Mouse (Mus musculus): ENCODE measurements around the gene Olfr221. TPM values are rescaled to one million over a fixed set of nuclear protein-coding genes. Genes with fewer than 3 reads are reported as not detected.

Olfr221 gene
- 0.01 and 0.05 TPM in 2 replicates for polyA plus RNA-seq (2012; rRNA removed)

DNA sequence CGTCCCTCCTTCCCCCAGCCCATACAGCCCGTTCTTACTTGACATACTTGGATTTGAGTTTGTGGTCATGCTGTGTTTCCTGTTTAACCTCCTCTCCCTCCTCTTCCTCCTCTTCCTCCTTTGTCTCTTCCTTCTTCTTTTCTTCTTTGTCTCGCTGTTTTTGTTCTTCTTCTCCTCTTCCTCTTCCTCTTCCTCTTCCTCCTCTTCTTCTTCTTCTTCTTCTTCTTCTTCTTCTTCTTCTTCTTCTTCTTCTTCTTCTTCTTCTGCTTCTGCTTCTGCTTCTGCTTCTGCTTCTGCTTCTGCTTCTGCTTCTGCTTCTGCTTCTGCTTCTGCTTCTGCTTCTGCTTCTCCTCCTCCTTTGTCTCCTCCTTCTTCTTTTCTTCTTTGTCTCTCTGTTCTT lies at the start of gene Olfr221:
TSS of gene Olfr221 (minus strand) at position 101 of the 400 bp plus-strand sequence.

DNA sequence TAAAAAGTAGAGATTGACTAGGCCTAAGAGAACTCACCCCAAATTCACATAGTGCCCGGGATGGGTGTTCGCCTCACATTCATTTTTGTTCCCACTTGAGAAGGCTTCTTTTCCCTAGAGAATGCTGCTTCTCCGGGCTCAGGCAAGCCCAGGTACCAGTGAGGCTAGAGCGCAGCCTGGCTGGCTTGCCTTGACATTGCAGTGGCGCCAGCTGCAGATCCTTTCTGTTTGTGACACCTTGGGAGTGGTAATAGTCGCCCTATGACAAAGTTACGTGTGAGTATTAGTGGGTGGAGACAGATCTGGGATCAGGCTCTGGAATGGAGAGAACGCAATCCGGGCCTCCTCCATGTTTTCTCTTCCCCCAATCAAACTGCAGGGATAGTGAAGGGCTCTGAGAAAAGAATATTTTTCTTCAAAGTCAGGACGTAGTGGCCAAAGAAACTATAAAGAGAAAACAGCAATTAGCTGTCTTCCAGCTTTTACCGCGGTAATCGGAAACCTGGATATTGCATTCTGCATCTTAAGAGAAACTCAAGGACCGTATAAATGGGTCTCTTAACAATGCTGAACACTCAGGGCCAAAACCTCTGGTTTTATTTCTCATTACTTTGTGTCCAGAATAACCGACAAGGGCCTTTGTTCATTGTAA lies 21.6 kb downstream of the Olfr221 start, which contains the start of gene Zfp219:
TSS of gene Zfp219 (minus strand) at position 248 of the 652 bp plus-strand sequence.

DNA sequence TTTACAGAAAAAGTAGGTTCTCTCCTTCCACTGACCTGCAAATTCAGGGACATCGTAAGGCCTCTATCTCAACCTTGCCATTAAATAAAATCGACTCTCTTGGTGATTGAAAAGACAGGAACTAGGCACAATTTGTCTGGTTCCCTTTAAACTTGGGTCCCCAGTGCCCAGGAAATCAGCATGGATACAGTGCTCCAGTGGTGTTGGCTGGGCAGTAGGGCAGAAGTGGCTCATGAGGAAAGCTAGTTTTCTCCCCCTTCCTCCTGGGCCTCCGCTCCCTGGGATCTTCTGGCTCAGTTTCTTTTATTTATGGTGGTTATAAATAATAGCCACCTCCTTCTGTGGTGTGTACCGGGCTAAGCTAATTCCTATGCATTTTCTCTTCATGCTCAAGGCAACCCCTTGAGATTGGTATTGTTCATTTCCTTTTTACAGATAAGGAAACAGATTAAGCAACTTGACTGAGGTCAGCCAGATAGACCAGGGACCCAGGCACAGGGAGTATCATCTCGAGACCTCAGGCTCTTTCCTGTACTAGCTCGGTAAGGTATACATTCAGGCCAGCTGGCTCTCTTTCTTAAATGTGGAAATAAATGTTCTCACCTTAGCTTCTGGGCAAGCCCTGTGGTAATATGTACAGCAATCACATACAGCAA lies 26.7 kb downstream of the Olfr221 start, which contains the start of gene Tmem253:
TSS of gene Tmem253 (plus strand) at position 214 of the 656 bp plus-strand sequence.

DNA sequence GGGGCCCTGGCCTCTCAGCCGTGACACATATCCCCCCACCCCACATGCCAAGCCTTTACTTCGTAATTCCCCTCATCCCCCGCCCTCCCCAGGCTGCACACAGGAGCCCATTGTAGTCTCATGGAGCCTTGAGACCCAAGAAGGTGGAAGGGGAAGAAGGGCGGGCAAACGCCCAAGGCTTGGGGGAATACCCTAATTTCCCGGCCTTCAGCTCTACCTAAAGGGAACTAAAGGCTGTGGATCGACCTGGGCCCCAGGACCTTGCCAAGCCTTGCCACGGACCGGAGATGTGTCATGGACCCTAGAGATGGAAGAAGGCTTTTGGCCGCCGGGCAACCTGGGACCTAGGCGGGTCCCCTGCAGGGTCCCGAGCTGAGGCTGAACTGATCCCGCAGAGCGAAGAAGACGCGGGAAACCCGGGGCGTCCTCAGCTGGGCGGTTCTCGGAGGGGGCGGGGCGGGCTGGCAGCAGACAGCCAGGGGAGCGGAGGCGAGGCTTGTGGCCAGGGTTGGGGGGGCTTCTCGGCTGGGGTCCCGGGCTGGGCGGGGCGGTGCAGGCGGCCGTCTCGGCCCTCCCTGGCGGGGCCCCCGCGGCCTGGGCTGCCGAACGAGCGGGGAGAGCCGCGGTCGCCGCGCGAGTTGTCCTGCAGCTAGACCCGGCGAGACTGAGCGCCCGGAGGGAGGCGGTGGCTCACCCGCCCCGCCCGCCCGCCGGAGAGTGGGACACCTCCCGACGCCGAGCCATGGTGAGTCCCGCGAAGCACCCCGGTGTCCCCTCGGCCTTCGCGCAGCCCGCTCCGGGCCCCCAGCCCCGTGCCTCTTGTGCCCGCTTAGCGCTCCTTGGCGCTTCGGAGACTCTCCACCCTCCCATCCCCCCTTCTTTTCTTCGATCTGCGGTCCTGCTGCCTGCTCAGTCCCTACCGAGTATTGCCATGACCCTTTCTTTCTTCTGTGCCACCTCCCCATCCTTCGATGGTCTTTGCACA lies 57.7 kb downstream of the Olfr221 start, which contains the start of gene Arhgef40:
TSS of gene Arhgef40 (plus strand) at position 473 of the 985 bp plus-strand sequence.

Other genes starting within 250 kb of the Olfr221 start
- not detected in 2 replicates for gene AY358078, start 242.4 kb downstream of the Olfr221 start, polyA plus RNA-seq (2012; rRNA removed)
- 24.3 and 26.4 TPM in 2 replicates for gene Ear6, start 188.8 kb downstream of the Olfr221 start, polyA plus RNA-seq (2012; rRNA removed)
- 8.5 and 9.5 TPM in 2 replicates for gene Mettl17, start 157.6 kb downstream of the Olfr221 start, polyA plus RNA-seq (2012; rRNA removed)
- 0.17 and 0.18 TPM in 2 replicates for gene Slc39a2, start 149.6 kb downstream of the Olfr221 start, polyA plus RNA-seq (2012; rRNA removed)
- 10.8 and 11.6 TPM in 2 replicates for gene Ndrg2, start 128.3 kb downstream of the Olfr221 start, polyA plus RNA-seq (2012; rRNA removed)
- not detected in 2 replicates for gene Tppp2, start 124.0 kb downstream of the Olfr221 start, polyA plus RNA-seq (2012; rRNA removed)
- not detected in 2 replicates for gene Rnase13, start 119.7 kb downstream of the Olfr221 start, polyA plus RNA-seq (2012; rRNA removed)
- gene Arhgef40, start 57.7 kb downstream of the Olfr221 start, polyA plus RNA-seq (2012; rRNA removed), result 14.0 and 14.3 TPM in 2 replicates
- gene Tmem253, start 26.8 kb downstream of the Olfr221 start, polyA plus RNA-seq (2012; rRNA removed), result 0.03 and 0.05 TPM in 2 replicates
- 9.1 and 10.2 TPM in 2 replicates for gene Zfp219, start 21.7 kb downstream of the Olfr221 start, polyA plus RNA-seq (2012; rRNA removed)
- gene Hnrnpc, start 61.6 kb upstream of the Olfr221 start, polyA plus RNA-seq (2012; rRNA removed), result 184 and 196 TPM in 2 replicates
- 0.42 and 0.45 TPM in 2 replicates for gene Rpgrip1, start 68.2 kb upstream of the Olfr221 start, polyA plus RNA-seq (2012; rRNA removed)
- gene Supt16, start 155.0 kb upstream of the Olfr221 start, polyA plus RNA-seq (2012; rRNA removed), result 29.1 and 30.1 TPM in 2 replicates
- gene Chd8, start 215.3 kb upstream of the Olfr221 start, polyA plus RNA-seq (2012; rRNA removed), result 12.9 and 15.6 TPM in 2 replicates
- 9.6 and 11.0 TPM in 2 replicates for gene Tox4, start 236.7 kb upstream of the Olfr221 start, polyA plus RNA-seq (2012; rRNA removed)
- gene Rab2b, start 237.1 kb upstream of the Olfr221 start, polyA plus RNA-seq (2012; rRNA removed), result 3.2 TPM in 2 replicates